Comparison of ENCODE assay signal across 15 mouse cellular contexts in genomic region chr14:85507419-85508170, GRCm38 (mm10).
DNase-seq lines count a peak whose midpoint lies in the region; ATAC-seq lines count a peak whose summit lies in the region.
"Had no signal": no experiment of that assay in that cellular context is flagged by ENCODE, and none has a peak within 500 bp of the region (broad histone marks: within the 10 kb centered on the region; RNA-seq: fewer than 3 reads in every experiment).

No protein-coding gene starts in this region.

- no peak overlapping the region for H3K9ac ChIP-seq in embryonic facial prominence, embryonic 11.5 days (replicated peaks; ENCODE audit: low read length)
- H3K9ac ChIP-seq in forebrain, embryonic 14.5 days (ENCODE audit: low read length): no peak overlapping the region
- no peak overlapping the region for H3K9ac ChIP-seq in neural tube, embryonic 14.5 days (replicated peaks; ENCODE audit: low read depth, low read length)
- no peak overlapping the region for H3K9ac ChIP-seq in kidney, embryonic 16.5 days (replicated peaks; ENCODE audit: low read length)
- H3K9ac ChIP-seq: embryonic facial prominence, embryonic 12.5 days; lung, embryonic 14.5 days had no signal

- no peaks in the 10 kb centered on the region for H3K4me1 ChIP-seq in embryonic facial prominence, embryonic 11.5 days (ENCODE audit: control insufficient read depth, insufficient read depth, low read length)
- peaks cover 3% of the 10 kb centered on the region; the same call in 1 of the 2 replicates for H3K4me1 ChIP-seq in embryonic facial prominence, embryonic 10.5 days
- H3K4me1 ChIP-seq in forebrain, embryonic 14.5 days (ENCODE audit: control insufficient read depth, insufficient read depth, low read length): no peaks in the 10 kb centered on the region; the same call in 1 of the 2 replicates
- H3K4me1 ChIP-seq in neural tube, embryonic 14.5 days (ENCODE audit: control insufficient read depth, insufficient read depth, low read length): no peaks in the 10 kb centered on the region; the same call in 1 of the 2 replicates
- no peaks in the 10 kb centered on the region for H3K4me1 ChIP-seq in kidney, embryonic 16.5 days (ENCODE audit: insufficient read depth, low read length)
- H3K4me1 ChIP-seq: embryonic facial prominence, embryonic 12.5 days had no signal

- H3K27me3 ChIP-seq in embryonic facial prominence, embryonic 11.5 days (ENCODE audit: control insufficient read depth, insufficient read depth, low read length): no peaks in the 10 kb centered on the region
- H3K27me3 ChIP-seq in embryonic facial prominence, embryonic 10.5 days (replicated peaks; ENCODE audit: low read depth, poor library complexity, severe bottlenecking): no peaks in the 10 kb centered on the region
- no peaks in the 10 kb centered on the region for H3K27me3 ChIP-seq in forebrain, embryonic 14.5 days (replicated peaks; ENCODE audit: control insufficient read depth, insufficient read depth, low read length)
- no peaks in the 10 kb centered on the region for H3K27me3 ChIP-seq in neural tube, embryonic 14.5 days (ENCODE audit: control insufficient read depth, insufficient read depth, low read length)
- no peaks in the 10 kb centered on the region for H3K27me3 ChIP-seq in kidney, embryonic 16.5 days (ENCODE audit: insufficient read depth, low read length)
- H3K27me3 ChIP-seq: embryonic facial prominence, embryonic 12.5 days had no signal

- H3K36me3 ChIP-seq in embryonic facial prominence, embryonic 11.5 days (replicated peaks; ENCODE audit: control insufficient read depth, insufficient read depth, low read depth, low read length): no peaks in the 10 kb centered on the region
- H3K36me3 ChIP-seq in embryonic facial prominence, embryonic 10.5 days (replicated peaks): no peaks in the 10 kb centered on the region
- no peaks in the 10 kb centered on the region for H3K36me3 ChIP-seq in forebrain, embryonic 14.5 days (ENCODE audit: control insufficient read depth, insufficient read depth, low read length)
- no peaks in the 10 kb centered on the region for H3K36me3 ChIP-seq in neural tube, embryonic 14.5 days (ENCODE audit: control insufficient read depth, insufficient read depth, low read length)
- H3K36me3 ChIP-seq in kidney, embryonic 16.5 days (ENCODE audit: insufficient read depth, low read length): no peaks in the 10 kb centered on the region
- H3K36me3 ChIP-seq: embryonic facial prominence, embryonic 12.5 days had no signal

- 74% methylated on average over 2 of the region's 2 CpGs for WGBS in embryonic facial prominence, embryonic 11.5 days
- WGBS in embryonic facial prominence, embryonic 10.5 days: 75% methylated on average over 2 of the region's 2 CpGs
- WGBS in forebrain, embryonic 14.5 days: 62% methylated on average over 2 of the region's 2 CpGs
- 43% methylated on average over 2 of the region's 2 CpGs for WGBS in neural tube, embryonic 14.5 days
- WGBS in kidney, embryonic 16.5 days: 73% methylated on average over 2 of the region's 2 CpGs

- no peak overlapping the region for H3K27ac ChIP-seq in embryonic facial prominence, embryonic 11.5 days (replicated peaks; ENCODE audit: low read depth, low read length)
- H3K27ac ChIP-seq in embryonic facial prominence, embryonic 10.5 days (replicated peaks): no peak overlapping the region
- H3K27ac ChIP-seq in forebrain, embryonic 14.5 days (ENCODE audit: low read depth, low read length): no peak overlapping the region
- H3K27ac ChIP-seq in neural tube, embryonic 14.5 days (ENCODE audit: low read depth, low read length): no peak overlapping the region
- no peak overlapping the region for H3K27ac ChIP-seq in kidney, embryonic 16.5 days (ENCODE audit: low read length)
- H3K27ac ChIP-seq: embryonic facial prominence, embryonic 12.5 days; kidney, postnatal 0 days had no signal

- H3K4me3 ChIP-seq in embryonic facial prominence, embryonic 11.5 days (ENCODE audit: low read depth, low read length): no peak overlapping the region
- H3K4me3 ChIP-seq in embryonic facial prominence, embryonic 10.5 days: no peak overlapping the region
- H3K4me3 ChIP-seq in forebrain, embryonic 14.5 days (ENCODE audit: low read depth, low read length): no peak overlapping the region
- no peak overlapping the region for H3K4me3 ChIP-seq in neural tube, embryonic 14.5 days (ENCODE audit: low read depth, low read length)
- H3K4me3 ChIP-seq in kidney, embryonic 16.5 days (ENCODE audit: low read length): no peak overlapping the region
- H3K4me3 ChIP-seq: embryonic facial prominence, embryonic 12.5 days had no signal

- H3K9me3 ChIP-seq in embryonic facial prominence, embryonic 11.5 days (replicated peaks; ENCODE audit: control insufficient read depth, low read length): no peaks in the 10 kb centered on the region
- no peaks in the 10 kb centered on the region for H3K9me3 ChIP-seq in embryonic facial prominence, embryonic 10.5 days
- H3K9me3 ChIP-seq in forebrain, embryonic 14.5 days (replicated peaks; ENCODE audit: control insufficient read depth, low read length): no peaks in the 10 kb centered on the region
- H3K9me3 ChIP-seq in neural tube, embryonic 14.5 days (ENCODE audit: control insufficient read depth, low read length): no peaks in the 10 kb centered on the region
- H3K9me3 ChIP-seq in kidney, embryonic 16.5 days (ENCODE audit: low read length): no peaks in the 10 kb centered on the region
- H3K9me3 ChIP-seq: embryonic facial prominence, embryonic 12.5 days had no signal

- no peak for DNase-seq in embryonic facial prominence, embryonic 11.5 days (ENCODE audit: low spot score)
- no peak for DNase-seq in embryonic facial prominence, embryonic 10.5 days (ENCODE audit: low spot score)
- peak; percentile 32 for DNase-seq in forebrain, embryonic 14.5 days (ENCODE audit: low spot score)
- peak; percentile 33 for DNase-seq in mesoderm, embryonic 11.5 days (ENCODE audit: low read depth, low spot score)
- no peak for DNase-seq in right cerebral cortex, postnatal 36 days (ENCODE audit: low spot score in 2 of 2)
- DNase-seq: adrenal gland, postnatal 36 days; gastrocnemius, postnatal 10 days; lung, embryonic 14.5 days had no signal

- peak; percentile 68; the same call in 1 of the 2 replicates for ATAC-seq in embryonic facial prominence, embryonic 11.5 days (replicated peaks; ENCODE audit: insufficient number of reproducible peaks, low FRiP score, low TSS enrichment, low read depth)
- 0 out of 2 replicates have a peak, but pooled peaks have one; percentile 6 for ATAC-seq in forebrain, embryonic 14.5 days
- ATAC-seq in neural tube, embryonic 14.5 days (ENCODE audit: low read depth): peak; percentile 84
- ATAC-seq in kidney, embryonic 16.5 days (ENCODE audit: low FRiP score, low TSS enrichment): no peak
- ATAC-seq in cerebellum, adult (ENCODE audit: insufficient number of reproducible peaks, low FRiP score, low TSS enrichment): no peak
- ATAC-seq: activated CD4-positive, CD25-positive, alpha-beta regulatory T cell, adult 4 months; intestine, embryonic 16.5 days had no signal

- no peak overlapping the region for H3K4me2 ChIP-seq in embryonic facial prominence, embryonic 11.5 days (ENCODE audit: low read depth, low read length)
- no peak overlapping the region for H3K4me2 ChIP-seq in forebrain, embryonic 14.5 days (ENCODE audit: low read length)
- no peak overlapping the region for H3K4me2 ChIP-seq in neural tube, embryonic 14.5 days (ENCODE audit: low read depth, low read length)
- H3K4me2 ChIP-seq in kidney, embryonic 16.5 days (replicated peaks; ENCODE audit: low read depth, low read length): no peak overlapping the region
- H3K4me2 ChIP-seq: embryonic facial prominence, embryonic 12.5 days; lung, embryonic 14.5 days had no signal

Comparison
In these comparisons a context has a peak if more than half of its experiments do, and no peak if none do; other contexts are left out.
1. ATAC-seq: peak in embryonic facial prominence, embryonic 11.5 days (single experiment), forebrain, embryonic 14.5 days (single experiment) and neural tube, embryonic 14.5 days (single experiment); none in kidney, embryonic 16.5 days (single experiment) and cerebellum, adult (single experiment).
2. DNase-seq: peak in forebrain, embryonic 14.5 days (single experiment) and mesoderm, embryonic 11.5 days (single experiment); none in embryonic facial prominence, embryonic 11.5 days (single experiment), embryonic facial prominence, embryonic 10.5 days (single experiment) and right cerebral cortex, postnatal 36 days (0 of 2).